Mouse (Mus musculus) heart, postnatal 0 days (tissue): Measurements from ENCODE around the gene Adgrg2. TPM values are rescaled to one million over a fixed set of nuclear protein-coding genes. Genes with fewer than 3 reads are reported as not detected.

Source experiments
- ATAC-seq: fragments of 200-750 bp; cut with Nextera tagmentation; 2 replicates; pipeline ENCODE4 v1.8.0; 2017; ENCODE audit warnings: low read depth, moderate number of reproducible peaks, moderate library complexity; ENCODE audit not compliant: insufficient read depth
- DNase-seq: peaks from one replicate; pipeline ENCODE4 v3.0.0-alpha.2; 2016; ENCODE audit warnings: low spot score
- H3K27ac ChIP-seq: fragments of 300-500 bp; sonication (generic); 2 replicates; pipeline ENCODE4 v1.5.1; 2014; ENCODE audit warnings: low read depth, mild to moderate bottlenecking
- H3K27me3 ChIP-seq: fragments of 300-500 bp; sonication (generic); 2 replicates; pipeline ENCODE4 v1.6.1; 2014; ENCODE audit warnings: low read length, mixed read lengths; ENCODE audit not compliant: control insufficient read depth, insufficient read depth
- H3K36me3 ChIP-seq: fragments of 300-500 bp; sonication (generic); replicated peaks from 2 replicates; pipeline ENCODE4 v1.6.1; 2014; ENCODE audit warnings: low read length, mixed read lengths; ENCODE audit not compliant: control insufficient read depth, insufficient read depth
- H3K4me1 ChIP-seq: fragments of 300-500 bp; sonication (generic); 2 replicates; pipeline ENCODE4 v1.6.1; 2014; ENCODE audit warnings: antibody characterized with exemption; ENCODE audit not compliant: control insufficient read depth, insufficient read depth
- H3K4me2 ChIP-seq: fragments of 300-500 bp; sonication (generic); 2 replicates; pipeline ENCODE4 v1.6.1; 2014; ENCODE audit warnings: low read depth, mild to moderate bottlenecking, low read length, moderate library complexity
- H3K4me3 ChIP-seq: fragments of 300-500 bp; sonication (generic); 2 replicates; pipeline ENCODE4 v1.5.1; 2014; ENCODE audit warnings: low read depth, low read length
- H3K9ac ChIP-seq: fragments of 300-500 bp; sonication (generic); replicated peaks from 2 replicates; pipeline ENCODE4 v1.6.1; 2014; ENCODE audit warnings: low read depth, low read length, mixed read lengths
- H3K9me3 ChIP-seq: fragments of 300-500 bp; sonication (generic); replicated peaks from 2 replicates; pipeline ENCODE4 v1.6.1; 2016; ENCODE audit warnings: low read length; ENCODE audit not compliant: control insufficient read depth
- CTCF ChIP-seq: IDR thresholded peaks from 2 replicates; pipeline ENCODE4 v1.5.1; 2016; ENCODE audit warnings: antibody characterized with exemption, control low read depth, low read depth
- EP300 ChIP-seq: IDR thresholded peaks from 2 replicates; pipeline ENCODE4 v1.6.1; 2016; ENCODE audit warnings: antibody characterized with exemption, low read depth
- WGBS: fragments of 180-500 bp; shearing (Covaris S2); extraction: QIAGEN DNeasy Blood & Tissue Kit; methylation state at CpG from one replicate; pipeline ENCODE4 v1.1.7; 2014; 5-methylcytosine and 5-hydroxymethylcytosine counted together
- polyA plus RNA-seq: library from polyadenylated mRNA; unstranded; fragments of >200 nt; fragmentation: Nextera tagmentation; extraction: Ambion mirVana; gene quantifications from 2 replicates; pipeline ENCODE4 v1.2.1, GENCODE M21; 2015
- total RNA-seq: library from RNA; depleted of rRNA; stranded (reverse); fragments of >200 nt; gene quantifications from 2 replicates; pipeline ENCODE4 v1.2.3, GENCODE M21; 2014; ENCODE audit warnings: low replicate concordance

The Adgrg2 gene
- total and polyA plus RNA-seq, 2 experiments from 2014 or later: 0.15 to 0.33 TPM

DNA sequence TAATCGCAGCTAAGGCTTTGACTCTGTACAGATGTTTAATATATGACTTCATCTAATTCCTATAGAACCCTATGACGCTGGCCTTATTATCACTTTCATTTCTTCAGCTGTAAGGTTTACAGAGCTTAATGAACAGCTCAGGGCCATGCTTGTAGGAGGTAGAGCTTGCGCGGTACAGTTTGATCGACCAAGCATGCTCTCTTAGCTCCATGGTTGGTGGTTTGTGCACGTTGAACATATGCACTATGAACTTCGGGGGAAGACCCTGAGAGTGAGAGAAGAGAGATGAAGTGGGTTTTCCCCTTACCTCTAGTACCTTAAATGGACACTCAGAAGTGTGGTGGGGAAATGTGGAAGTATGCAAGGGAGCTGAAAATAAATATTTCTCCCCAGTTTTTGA is 41.7 kb downstream of the Adgrg2 start:
- no peaks in the 10 kb centered on the region for H3K9me3 ChIP-seq
- H3K4me1 ChIP-seq: no peaks in the 10 kb centered on the region
- no peak for TF ChIP-seq CTCF
- no peak for TF ChIP-seq EP300
- DNase-seq (no peak), ATAC-seq (no peak)
- H3K9ac ChIP-seq: no peak overlapping the region
- no peaks in the 10 kb centered on the region for H3K36me3 ChIP-seq
- no peaks in the 10 kb centered on the region for H3K27me3 ChIP-seq
- H3K27ac ChIP-seq: no peak overlapping the region
- WGBS: 84% methylated on average over 7 of the region's 7 CpGs
- H3K4me3 ChIP-seq: no peak overlapping the region
- H3K4me2 ChIP-seq: no peak overlapping the region

DNA sequence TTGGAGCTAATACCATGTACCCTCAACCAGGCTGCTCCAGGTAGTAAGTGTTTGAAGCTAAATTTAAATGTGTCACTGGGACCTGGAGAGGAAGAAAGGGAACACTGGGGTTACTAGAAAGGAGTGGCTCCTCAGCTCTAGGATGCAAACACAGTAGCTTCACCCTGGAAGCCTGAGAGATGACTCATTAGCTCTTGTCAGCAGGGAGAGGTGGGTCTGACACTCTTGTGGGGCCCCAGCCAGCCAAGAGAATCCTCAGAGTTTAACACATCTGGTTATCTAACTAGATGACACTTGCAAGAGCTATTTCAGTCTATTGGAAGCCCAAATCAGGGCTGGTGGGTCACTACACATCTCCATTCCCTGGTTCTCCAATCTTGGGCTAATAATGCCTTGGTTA is 50.8 kb downstream of the Adgrg2 start:
- no peak overlapping the region for H3K4me3 ChIP-seq
- TF ChIP-seq CTCF: no peak
- no peak for TF ChIP-seq EP300
- no peak overlapping the region for H3K9ac ChIP-seq
- no peak for DNase-seq
- no peak for ATAC-seq
- no peaks in the 10 kb centered on the region for H3K36me3 ChIP-seq
- no peaks in the 10 kb centered on the region for H3K4me1 ChIP-seq
- H3K9me3 ChIP-seq: no peaks in the 10 kb centered on the region
- no peak overlapping the region for H3K27ac ChIP-seq
- no peaks in the 10 kb centered on the region for H3K27me3 ChIP-seq
- H3K4me2 ChIP-seq: no peak overlapping the region

DNA sequence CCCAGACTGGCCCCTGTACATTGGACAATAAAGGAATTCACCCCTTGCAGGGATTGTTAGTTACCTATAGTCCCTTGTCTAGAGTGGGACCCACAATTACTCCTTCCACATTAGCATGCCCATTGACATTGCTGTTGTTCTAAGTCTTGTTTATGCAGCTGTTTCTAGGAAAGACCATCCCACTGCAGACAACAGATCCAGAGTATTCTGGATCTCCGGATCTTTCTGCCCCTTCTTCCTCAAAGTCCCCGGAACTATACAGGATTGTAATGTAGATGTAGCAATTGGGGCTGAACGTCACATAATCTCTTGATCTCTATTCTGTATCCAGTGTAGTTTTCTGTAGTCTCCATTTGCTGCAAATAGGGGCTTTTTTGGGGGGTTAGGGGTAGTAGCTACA is 57.9 kb downstream of the Adgrg2 start:
- Histone ChIP-seq H3K9ac (no peak overlapping the region), H3K9me3 (no peaks in the 10 kb centered on the region), H3K36me3 (no peaks in the 10 kb centered on the region), H3K27ac (no peak overlapping the region), H3K27me3 (no peaks in the 10 kb centered on the region), H3K4me1 (no peaks in the 10 kb centered on the region), H3K4me2 (no peak overlapping the region), H3K4me3 (no peak overlapping the region)
- DNase-seq (no peak), ATAC-seq (no peak)
- 76% methylated on average over 3 of the region's 3 CpGs for WGBS
- TF ChIP-seq EP300: no peak
- no peak for TF ChIP-seq CTCF

DNA sequence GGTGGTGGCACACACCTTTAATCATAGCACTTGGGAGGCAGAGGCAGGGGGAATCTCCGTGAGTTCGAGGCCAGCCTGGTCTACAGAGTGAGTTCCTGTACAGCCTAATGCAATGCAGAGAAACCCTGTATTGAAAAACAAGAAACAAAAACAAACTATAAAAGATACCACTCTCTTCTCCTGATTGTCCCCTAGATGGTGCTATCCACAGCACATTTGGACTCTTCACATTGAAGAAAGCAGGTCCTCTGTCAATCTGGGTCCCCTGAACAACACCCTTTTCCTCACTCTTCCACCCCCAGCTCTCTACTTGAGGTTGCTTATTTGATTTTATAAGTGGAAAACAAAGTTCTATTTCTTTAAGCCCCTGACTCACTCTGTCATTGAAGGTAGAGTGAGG is 58.9 kb downstream of the Adgrg2 start:
- Histone ChIP-seq H3K4me3 (no peak overlapping the region), H3K27me3 (no peaks in the 10 kb centered on the region), H3K9ac (no peak overlapping the region), H3K36me3 (no peaks in the 10 kb centered on the region), H3K4me1 (no peaks in the 10 kb centered on the region), H3K27ac (no peak overlapping the region), H3K9me3 (no peaks in the 10 kb centered on the region), H3K4me2 (no peak overlapping the region)
- TF ChIP-seq EP300 (no peak), CTCF (peak; percentile 47)
- ATAC-seq (no peak), DNase-seq (no peak)
- 51% methylated on average over 2 of the region's 2 CpGs for WGBS

DNA sequence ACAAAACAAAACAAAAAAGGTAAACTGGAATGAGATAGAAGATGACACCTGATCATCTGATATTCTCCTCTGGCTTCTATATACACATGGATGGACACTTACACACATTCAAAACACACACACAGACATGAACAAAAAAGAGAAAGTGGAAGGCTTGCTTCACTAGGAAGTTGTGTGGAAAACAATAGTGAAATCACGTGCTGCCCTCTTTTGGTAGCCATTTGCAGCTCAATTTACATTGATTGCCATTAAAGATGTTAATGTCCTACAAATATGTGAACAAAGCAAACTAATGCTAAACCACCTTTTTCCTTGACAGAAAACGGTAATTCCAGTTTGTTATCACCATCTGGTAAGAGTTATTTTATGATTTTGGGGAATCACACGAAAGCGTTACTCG is 65.2 kb downstream of the Adgrg2 start:
- Histone ChIP-seq H3K27ac (no peak overlapping the region), H3K4me3 (no peak overlapping the region), H3K9me3 (no peaks in the 10 kb centered on the region), H3K27me3 (no peaks in the 10 kb centered on the region), H3K9ac (no peak overlapping the region), H3K4me2 (no peak overlapping the region), H3K36me3 (no peaks in the 10 kb centered on the region), H3K4me1 (no peaks in the 10 kb centered on the region)
- 69% methylated on average over 5 of the region's 5 CpGs for WGBS
- no peak for ATAC-seq
- no peak for DNase-seq
- TF ChIP-seq EP300 (no peak), CTCF (peak; percentile 18; the same call in 1 of the 2 replicates)

DNA sequence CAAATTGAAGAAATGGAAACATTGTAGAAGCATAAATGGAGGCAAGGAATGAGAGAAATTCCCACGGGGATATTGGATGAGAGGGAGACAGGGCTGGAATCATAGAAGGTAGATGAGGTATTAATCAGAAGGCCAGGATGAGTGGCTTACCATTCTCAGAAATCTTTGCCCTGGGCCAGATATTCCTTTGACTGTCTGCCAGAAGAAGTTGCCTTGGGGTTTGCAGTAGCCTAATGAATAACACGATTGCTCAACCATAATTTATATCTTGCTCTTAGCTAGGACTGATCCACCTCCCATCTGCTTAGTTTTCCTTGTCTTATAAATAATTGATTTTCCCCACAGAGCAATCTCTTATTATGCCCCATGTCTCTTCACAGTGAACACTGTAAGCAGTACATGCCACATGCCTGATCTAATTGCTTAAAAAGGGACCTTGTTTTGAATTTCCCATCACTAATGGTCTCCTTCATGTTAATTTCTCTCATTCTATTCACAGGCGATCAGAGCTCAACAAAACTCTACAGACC is 80.8 kb downstream of the Adgrg2 start:
- WGBS: 62% methylated on average over 3 of the region's 3 CpGs
- no peak overlapping the region for H3K27ac ChIP-seq
- no peak overlapping the region for H3K9ac ChIP-seq
- no peaks in the 10 kb centered on the region for H3K9me3 ChIP-seq
- no peaks in the 10 kb centered on the region for H3K36me3 ChIP-seq
- H3K4me1 ChIP-seq: no peaks in the 10 kb centered on the region
- DNase-seq (no peak), ATAC-seq (no peak)
- no peak overlapping the region for H3K4me2 ChIP-seq
- no peak for TF ChIP-seq EP300
- no peak for TF ChIP-seq CTCF
- no peak overlapping the region for H3K4me3 ChIP-seq
- no peaks in the 10 kb centered on the region for H3K27me3 ChIP-seq
